Mouse (Mus musculus): Measurements from ENCODE around the gene Cnih3. TPM values are rescaled to one million over a fixed set of nuclear protein-coding genes. Genes with fewer than 3 reads are reported as not detected.

The Cnih3 gene
- polyA plus RNA-seq, 1 experiment from 2014 or later, result 0.27 TPM

DNA sequence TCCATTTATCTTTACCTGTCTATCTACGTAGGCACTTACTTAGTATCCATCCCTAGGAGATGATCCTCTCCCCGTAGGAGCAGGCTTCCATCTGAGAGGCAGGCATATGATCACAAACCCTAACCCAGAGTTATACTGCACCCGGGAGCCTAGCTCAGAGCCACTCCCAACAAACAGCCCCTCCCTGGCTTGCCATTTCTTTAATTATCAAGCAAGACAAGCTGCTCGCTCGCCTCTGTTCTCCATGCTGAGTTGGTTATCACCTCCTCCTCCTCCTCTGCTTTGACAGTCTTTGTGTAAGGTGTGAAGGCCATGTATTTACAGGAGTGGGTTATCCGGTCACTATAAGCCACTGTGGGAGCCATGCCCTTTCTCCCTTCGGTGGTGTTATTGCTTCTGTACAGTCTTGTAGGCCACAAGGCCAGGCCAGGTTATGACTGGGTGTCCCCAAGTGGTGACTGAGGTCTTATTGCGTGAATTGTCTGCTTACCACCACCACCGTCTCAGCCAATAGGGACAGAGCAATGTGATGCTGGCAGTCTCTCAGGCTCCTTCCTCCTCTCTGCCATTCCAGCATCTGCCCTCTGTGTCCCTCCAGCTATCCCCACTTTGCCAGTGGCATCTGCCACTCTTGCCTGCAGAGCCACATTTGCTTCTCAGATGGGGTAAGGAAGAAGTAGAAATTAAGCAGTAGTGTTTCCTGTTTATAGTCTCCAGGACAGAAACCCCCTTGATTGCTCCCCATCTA lies 22.4 kb downstream of the Cnih3 start:
- Histone ChIP-seq H3K36me3 (no peaks in the 10 kb centered on the region), H3K27me3 (replicated peaks) (peaks cover 18% of the 10 kb centered on the region), H3K9ac (no peak overlapping the region), H3K4me3 (no peak overlapping the region), H3K9me3 (replicated peaks) (no peaks in the 10 kb centered on the region), H3K4me2 (no peak overlapping the region), H3K27ac (ENCODE audit: poor library complexity, severe bottlenecking) (no peak overlapping the region), H3K4me1 (replicated peaks) (no peaks in the 10 kb centered on the region)
- ATAC-seq (ENCODE audit: insufficient number of reproducible peaks, low FRiP score), result no peak
- 66% methylated on average over 9 of the region's 9 CpGs for WGBS

DNA sequence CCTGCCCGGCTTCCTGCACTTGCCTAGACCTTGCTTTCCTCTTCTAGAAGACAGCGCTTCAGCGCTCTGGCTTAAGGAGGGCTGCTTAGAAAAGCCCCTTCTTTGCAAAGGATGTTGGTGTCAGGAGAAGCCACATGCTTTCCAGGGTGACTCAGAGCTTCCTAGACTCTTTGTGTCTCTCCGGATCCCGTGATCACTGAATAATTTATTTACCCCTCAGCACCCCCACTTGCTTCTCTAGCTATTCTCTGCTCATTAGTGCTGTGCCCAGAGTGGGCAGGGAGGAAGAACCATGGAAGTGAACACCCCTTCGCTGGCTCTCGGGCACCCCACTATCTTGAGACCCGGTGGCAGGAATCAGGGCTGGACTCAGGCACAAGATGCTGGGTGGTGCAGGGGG lies 24.0 kb downstream of the Cnih3 start:
- no peak overlapping the region for H3K4me2 ChIP-seq
- WGBS, result 53% methylated on average over 8 of the region's 8 CpGs
- peaks cover 19% of the 10 kb centered on the region for H3K27me3 ChIP-seq (replicated peaks)
- H3K9ac ChIP-seq, result no peak overlapping the region
- H3K36me3 ChIP-seq, result no peaks in the 10 kb centered on the region
- no peaks in the 10 kb centered on the region for H3K9me3 ChIP-seq (replicated peaks)
- H3K4me1 ChIP-seq (replicated peaks), result no peaks in the 10 kb centered on the region
- no peak overlapping the region for H3K4me3 ChIP-seq
- H3K27ac ChIP-seq (ENCODE audit: poor library complexity, severe bottlenecking), result no peak overlapping the region
- ATAC-seq (ENCODE audit: insufficient number of reproducible peaks, low FRiP score), result no peak

DNA sequence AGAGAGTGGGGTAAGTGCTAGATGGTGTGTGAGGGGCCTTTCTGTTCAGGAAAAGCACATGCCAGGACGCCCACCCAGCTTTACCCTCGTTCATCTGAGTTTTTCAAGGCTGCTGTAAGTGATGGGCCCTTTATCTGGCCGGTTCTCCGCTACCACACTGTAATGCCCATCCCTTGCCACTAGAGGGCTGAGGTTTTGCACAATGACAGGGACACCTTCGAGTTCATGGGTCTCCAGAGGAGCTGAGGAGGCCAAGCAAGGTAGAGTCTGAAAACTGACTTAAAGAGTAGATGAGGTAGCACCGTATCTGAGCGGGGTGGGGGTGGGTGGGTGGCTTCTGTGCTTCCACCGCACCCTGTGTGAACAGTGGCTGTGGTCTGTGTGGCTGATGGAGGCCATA lies 27.2 kb downstream of the Cnih3 start:
- no peak for ATAC-seq (ENCODE audit: insufficient number of reproducible peaks, low FRiP score)
- 28% methylated on average over 8 of the region's 8 CpGs for WGBS

DNA sequence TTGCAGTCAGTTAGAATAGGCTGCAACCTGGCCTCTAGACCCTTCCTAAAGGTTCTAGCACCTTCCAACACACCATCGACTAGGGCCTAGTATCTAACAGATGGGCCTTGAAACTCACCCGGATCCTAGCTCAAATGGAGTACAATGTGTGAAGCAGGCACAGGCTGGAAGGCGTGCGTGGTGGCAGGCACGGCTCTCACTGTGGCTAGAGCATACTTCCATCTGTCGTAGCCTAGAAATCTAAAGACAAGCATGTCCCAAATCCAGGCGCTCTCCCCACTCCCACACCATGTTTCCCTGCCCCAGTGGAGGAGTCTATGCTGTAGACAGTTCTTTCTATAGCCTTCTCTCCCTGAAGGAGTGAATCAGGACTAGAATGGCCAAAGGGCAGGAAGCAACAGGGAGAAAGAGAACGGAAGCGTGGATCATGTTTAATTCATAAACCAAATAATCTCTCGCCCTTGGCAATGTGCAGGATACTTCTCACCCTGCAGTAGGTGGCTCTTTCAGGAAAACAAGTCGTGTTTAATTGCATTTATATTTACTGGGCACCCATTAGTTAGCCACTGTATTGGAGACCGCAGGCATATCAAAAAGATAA lies 29.1 kb downstream of the Cnih3 start:
- H3K27me3 ChIP-seq (replicated peaks), result peaks cover 26% of the 10 kb centered on the region
- H3K36me3 ChIP-seq, result no peaks in the 10 kb centered on the region
- 79% methylated on average over 12 of the region's 12 CpGs for WGBS
- H3K9ac ChIP-seq, result no peak overlapping the region
- H3K4me3 ChIP-seq, result no peak overlapping the region
- H3K4me2 ChIP-seq, result no peak overlapping the region
- H3K27ac ChIP-seq (ENCODE audit: poor library complexity, severe bottlenecking), result no peak overlapping the region
- H3K4me1 ChIP-seq (replicated peaks), result no peaks in the 10 kb centered on the region
- ATAC-seq (ENCODE audit: insufficient number of reproducible peaks, low FRiP score), result no peak
- no peaks in the 10 kb centered on the region for H3K9me3 ChIP-seq (replicated peaks)

More for the DNA sequence above, 27.2 kb downstream of the Cnih3 start:
- H3K9me3 ChIP-seq (replicated peaks), result no peaks in the 10 kb centered on the region
- H3K4me2 ChIP-seq, result no peak overlapping the region
- no peaks in the 10 kb centered on the region for H3K4me1 ChIP-seq (replicated peaks)
- H3K27me3 ChIP-seq (replicated peaks), result peaks cover 31% of the 10 kb centered on the region
- H3K36me3 ChIP-seq, result no peaks in the 10 kb centered on the region
- no peak overlapping the region for H3K9ac ChIP-seq
- no peak overlapping the region for H3K27ac ChIP-seq (ENCODE audit: poor library complexity, severe bottlenecking)
- H3K4me3 ChIP-seq, result no peak overlapping the region

DNA sequence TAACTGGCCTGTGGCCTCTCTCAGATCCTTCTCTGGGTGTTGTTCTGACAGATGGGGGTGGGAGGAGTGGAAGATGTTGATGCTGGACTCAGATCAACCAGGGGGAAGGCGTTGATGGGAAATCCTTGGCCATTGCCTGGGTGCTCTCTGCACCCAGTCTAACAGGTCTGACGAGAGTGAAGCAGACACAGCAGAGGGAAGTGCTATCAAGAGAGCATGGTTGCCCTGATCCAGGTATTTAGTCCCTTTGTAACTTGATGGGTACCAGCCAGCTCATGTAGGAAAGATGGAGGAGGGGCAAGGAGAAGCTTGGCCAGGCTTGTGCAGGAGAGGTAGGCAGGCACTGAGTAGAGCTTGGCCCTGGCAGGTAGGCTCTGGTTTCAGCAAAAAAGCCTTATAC lies 36.8 kb downstream of the Cnih3 start:
- ATAC-seq (ENCODE audit: insufficient number of reproducible peaks, low FRiP score), result no peak
- Histone ChIP-seq H3K4me1 (replicated peaks) (peaks cover 15% of the 10 kb centered on the region), H3K9ac (no peak overlapping the region), H3K4me3 (no peak overlapping the region), H3K36me3 (no peaks in the 10 kb centered on the region), H3K27me3 (replicated peaks) (0 out of 2 replicates have a peak, but pooled peaks cover 4% of the 10 kb centered on the region), H3K27ac (ENCODE audit: poor library complexity, severe bottlenecking) (no peak overlapping the region), H3K9me3 (replicated peaks) (peaks cover 6% of the 10 kb centered on the region), H3K4me2 (no peak overlapping the region)
- 76% methylated on average over 2 of the region's 2 CpGs for WGBS

DNA sequence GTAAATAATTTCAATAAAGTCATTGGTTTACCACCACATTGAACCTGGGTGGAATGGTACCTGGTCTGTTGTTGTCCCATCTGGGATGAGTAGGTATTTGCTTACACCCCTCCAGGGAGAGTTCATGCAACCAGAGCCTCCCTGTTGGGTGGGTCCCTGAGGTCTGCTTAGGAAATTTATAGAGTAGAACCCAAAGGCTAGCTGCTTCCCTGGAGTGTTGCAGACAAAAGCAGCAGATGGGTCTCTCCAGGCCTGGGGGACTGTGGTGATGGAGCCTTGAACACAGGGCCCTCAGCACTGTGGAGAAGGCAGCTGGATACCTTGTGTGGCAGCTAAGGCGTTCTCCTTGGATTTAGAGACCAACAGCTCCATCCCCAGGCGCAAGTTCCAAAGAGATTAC lies 40.1 kb downstream of the Cnih3 start:
- Histone ChIP-seq H3K27ac (ENCODE audit: poor library complexity, severe bottlenecking) (no peak overlapping the region), H3K27me3 (replicated peaks) (0 out of 2 replicates have a peak, but pooled peaks cover 4% of the 10 kb centered on the region), H3K36me3 (no peaks in the 10 kb centered on the region), H3K4me1 (replicated peaks) (peaks cover 24% of the 10 kb centered on the region), H3K4me3 (no peak overlapping the region), H3K9me3 (replicated peaks) (peaks cover 6% of the 10 kb centered on the region), H3K4me2 (no peak overlapping the region), H3K9ac (no peak overlapping the region)
- no peak for ATAC-seq (ENCODE audit: insufficient number of reproducible peaks, low FRiP score)
- WGBS, result 88% methylated on average over 2 of the region's 2 CpGs

DNA sequence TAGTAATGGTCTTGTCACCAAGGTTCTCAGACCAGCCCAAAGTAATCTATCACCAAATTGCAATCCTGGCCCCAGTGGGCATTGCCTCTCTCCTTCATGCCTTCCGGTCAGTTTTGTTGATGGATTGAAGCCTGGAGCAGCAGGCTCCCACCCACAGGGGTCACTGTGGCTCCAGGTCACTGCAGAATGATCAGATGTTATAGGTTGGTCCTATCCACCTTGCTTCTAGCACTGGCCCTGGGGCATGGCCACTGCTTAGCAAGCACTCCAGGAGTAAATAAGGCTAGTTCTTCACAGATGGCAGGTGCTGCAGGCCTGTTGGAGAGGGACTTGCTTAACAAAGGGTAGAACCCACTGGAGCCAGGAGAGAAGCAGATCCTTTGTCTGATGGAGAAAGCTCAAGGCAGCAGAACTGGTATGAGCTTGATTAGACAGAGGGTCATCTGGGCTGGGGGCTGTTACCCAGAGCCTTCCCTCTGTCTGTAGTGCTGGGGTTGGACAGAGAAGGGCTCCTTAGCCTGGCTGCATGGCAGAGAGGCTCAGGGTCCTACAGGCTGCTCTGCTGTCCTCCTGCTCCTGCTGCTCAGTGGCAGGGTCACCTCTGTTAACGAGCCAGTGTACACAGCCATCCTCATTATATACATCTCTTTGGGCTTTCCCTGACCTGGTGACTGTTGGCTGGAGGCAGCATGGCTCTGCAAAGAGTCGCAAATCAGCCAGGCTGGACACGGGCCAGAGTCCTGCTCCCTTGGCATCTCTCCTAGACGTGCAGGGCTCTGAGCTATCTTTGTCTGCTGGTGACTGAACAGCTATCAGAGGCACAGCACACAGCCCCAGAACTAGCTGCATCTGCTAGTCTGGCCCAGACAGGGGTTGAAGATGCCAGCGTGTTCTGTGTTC lies 41.1 kb downstream of the Cnih3 start:
- peaks cover 5% of the 10 kb centered on the region for H3K9me3 ChIP-seq (replicated peaks)
- H3K9ac ChIP-seq, result no peak overlapping the region
- WGBS, result 31% methylated on average over 6 of the region's 6 CpGs
- no peaks in the 10 kb centered on the region for H3K36me3 ChIP-seq
- ATAC-seq (ENCODE audit: insufficient number of reproducible peaks, low FRiP score), result peak; percentile 75
- H3K4me1 ChIP-seq (replicated peaks), result peaks cover 24% of the 10 kb centered on the region
- no peak overlapping the region; the same call in 1 of the 2 replicates for H3K4me2 ChIP-seq
- H3K27me3 ChIP-seq (replicated peaks), result 0 out of 2 replicates have a peak, but pooled peaks cover 4% of the 10 kb centered on the region
- H3K27ac ChIP-seq (ENCODE audit: poor library complexity, severe bottlenecking), result peak overlapping the region; percentile 69
- no peak overlapping the region for H3K4me3 ChIP-seq

DNA sequence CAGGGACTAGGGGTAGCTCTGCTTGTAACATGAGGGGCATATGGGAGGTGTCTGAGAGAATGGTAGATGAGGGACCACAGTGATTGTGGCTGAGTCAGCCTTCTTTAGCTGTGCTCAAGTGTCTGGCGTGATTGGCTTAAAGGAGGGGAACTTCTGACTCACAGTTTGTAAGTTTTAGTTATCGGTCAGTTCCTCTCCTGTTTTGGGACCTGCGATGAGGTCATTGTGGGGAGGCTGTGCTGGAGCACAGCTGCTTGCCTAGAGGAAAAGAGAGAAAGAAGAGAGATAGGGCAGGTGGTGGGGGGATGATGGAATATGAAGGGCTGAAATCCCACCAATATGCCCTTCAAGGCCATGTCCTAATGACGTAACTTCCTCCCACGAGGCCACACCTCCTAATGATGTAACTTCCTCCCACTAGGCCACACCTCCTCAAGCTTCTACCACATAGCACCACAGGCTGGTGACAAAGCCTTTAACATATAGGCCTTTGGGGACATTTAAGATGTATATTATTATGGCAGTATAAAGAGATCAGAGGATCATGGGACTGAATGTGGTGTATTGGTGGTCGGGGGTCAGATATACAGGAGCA lies 42.9 kb downstream of the Cnih3 start:
- Histone ChIP-seq H3K9ac (no peak overlapping the region), H3K9me3 (replicated peaks) (0 out of 2 replicates have a peak, but pooled peaks cover 6% of the 10 kb centered on the region), H3K4me1 (replicated peaks) (peaks cover 24% of the 10 kb centered on the region), H3K4me2 (no peak overlapping the region), H3K4me3 (no peak overlapping the region), H3K27ac (ENCODE audit: poor library complexity, severe bottlenecking) (no peak overlapping the region; the same call in 1 of the 2 replicates), H3K36me3 (no peaks in the 10 kb centered on the region), H3K27me3 (replicated peaks) (0 out of 2 replicates have a peak, but pooled peaks cover 4% of the 10 kb centered on the region)
- ATAC-seq (ENCODE audit: insufficient number of reproducible peaks, low FRiP score), result no peak
- 64% methylated on average over 6 of the region's 6 CpGs for WGBS

DNA sequence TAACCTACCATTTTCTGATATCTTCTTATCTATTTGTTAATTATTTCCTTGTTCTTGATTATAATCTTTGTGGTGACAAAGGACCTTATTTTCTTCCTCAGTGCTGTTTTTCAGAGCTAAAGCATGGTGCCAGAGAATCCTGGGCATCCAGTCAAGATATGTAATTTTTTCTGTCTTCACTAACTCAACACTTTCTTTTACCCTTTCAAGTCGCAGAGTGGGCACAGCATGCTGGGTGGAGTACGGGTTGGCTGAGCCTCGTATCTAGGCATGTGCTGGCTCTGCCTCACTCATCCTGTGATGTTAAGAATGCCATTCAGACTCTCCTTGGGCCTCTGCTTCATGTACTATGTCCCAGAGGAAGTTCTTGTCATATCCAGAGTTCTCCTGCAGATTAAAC lies 46.8 kb downstream of the Cnih3 start:
- Histone ChIP-seq H3K27me3 (replicated peaks) (0 out of 2 replicates have a peak, but pooled peaks cover 6% of the 10 kb centered on the region), H3K27ac (ENCODE audit: poor library complexity, severe bottlenecking) (no peak overlapping the region), H3K4me3 (no peak overlapping the region), H3K36me3 (no peaks in the 10 kb centered on the region), H3K4me1 (replicated peaks) (peaks cover 9% of the 10 kb centered on the region), H3K9me3 (replicated peaks) (0 out of 2 replicates have a peak, but pooled peaks cover 6% of the 10 kb centered on the region), H3K9ac (no peak overlapping the region), H3K4me2 (no peak overlapping the region)
- 70% methylated on average over 3 of the region's 3 CpGs for WGBS
- ATAC-seq (ENCODE audit: insufficient number of reproducible peaks, low FRiP score), result no peak

DNA sequence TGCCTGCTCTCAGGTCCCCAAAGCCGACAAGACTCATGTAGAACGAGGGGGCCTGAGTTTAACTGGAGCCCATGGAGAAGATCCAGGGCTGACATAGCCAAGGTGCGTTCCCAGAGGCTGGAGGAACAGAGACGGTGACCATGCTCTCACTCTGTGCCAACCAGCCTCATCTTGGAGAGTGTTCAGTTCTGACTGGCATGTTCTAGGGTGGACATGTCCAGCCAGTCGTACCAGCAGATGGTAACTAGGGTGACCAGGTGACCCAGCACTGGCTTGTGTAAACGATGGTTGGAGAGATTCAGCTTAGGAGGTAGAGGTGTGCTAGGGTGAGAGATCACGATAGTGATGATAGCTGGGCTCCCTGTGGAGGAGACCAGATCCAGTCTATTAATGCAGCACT lies 50.6 kb downstream of the Cnih3 start:
- no peak overlapping the region for H3K9ac ChIP-seq
- H3K4me1 ChIP-seq (replicated peaks), result no peaks in the 10 kb centered on the region

More for the DNA sequence above, 50.6 kb downstream of the Cnih3 start:
- ATAC-seq (ENCODE audit: insufficient number of reproducible peaks, low FRiP score), result no peak
- no peak overlapping the region for H3K4me2 ChIP-seq
- H3K9me3 ChIP-seq (replicated peaks), result 0 out of 2 replicates have a peak, but pooled peaks cover 6% of the 10 kb centered on the region
- 81% methylated on average over 7 of the region's 7 CpGs for WGBS
- H3K4me3 ChIP-seq, result no peak overlapping the region
- H3K27ac ChIP-seq (ENCODE audit: poor library complexity, severe bottlenecking), result no peak overlapping the region
- H3K27me3 ChIP-seq (replicated peaks), result 0 out of 2 replicates have a peak, but pooled peaks cover 10% of the 10 kb centered on the region
- no peaks in the 10 kb centered on the region for H3K36me3 ChIP-seq
